ENCODE assay signal across 8 mouse cellular contexts in the genomic region with DNA sequence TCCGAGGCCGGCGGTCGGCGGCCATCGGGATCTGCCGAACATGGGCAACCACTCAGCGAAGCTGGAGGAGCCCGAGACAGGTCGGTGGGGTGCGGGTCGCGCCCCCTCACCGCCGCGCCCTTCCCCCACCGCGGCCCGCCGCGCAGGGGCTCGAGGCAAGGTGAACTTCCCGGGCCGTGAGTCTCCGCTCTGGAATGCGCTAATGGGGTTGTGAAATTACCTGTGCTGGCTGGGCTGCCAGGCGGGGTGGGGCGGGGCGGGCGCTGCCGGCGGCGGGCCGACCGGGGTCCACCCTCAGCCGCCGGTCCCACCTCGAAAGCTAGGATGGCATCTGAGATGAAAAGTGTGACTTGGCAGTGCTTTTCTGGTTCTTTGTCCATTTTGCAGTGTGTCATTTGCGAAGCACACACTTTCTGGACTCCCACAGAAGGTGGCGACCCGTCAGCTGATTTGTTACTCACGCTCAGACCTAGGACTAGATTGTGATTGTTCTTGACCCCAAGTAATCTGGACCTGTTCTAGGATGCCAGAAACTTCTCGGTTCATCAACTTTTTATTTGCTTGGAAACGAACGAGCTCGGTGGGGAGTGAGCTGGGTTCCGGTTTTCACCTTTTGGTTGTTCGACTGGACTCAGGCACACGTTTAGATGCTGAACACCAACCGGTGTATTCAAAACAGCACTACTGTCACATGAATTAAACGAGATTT.
DNase-seq lines count a peak whose midpoint lies in the region; ATAC-seq and TF ChIP-seq lines count a peak whose summit lies in the region.

No protein-coding gene starts in this region.

- in situ Hi-C loops in Patski (cut with MboI; ENCODE audit: low pct_unique_long_range_greater_than_20kb), result no loop called here

- TF ChIP-seq CTCF in layer of hippocampus, adult 2 months (conservative IDR thresholded peaks at IDR 0.05), result no peak
- TF ChIP-seq CTCF in Patski (IDR thresholded peaks at IDR 0.05), result no peak
- TF ChIP-seq CTCF in heart, postnatal 0 days (IDR thresholded peaks at IDR 0.05; ENCODE audit: low read depth), result no peak
- TF ChIP-seq CTCF in small intestine, adult 2 months (IDR thresholded peaks at IDR 0.05; ENCODE audit: extremely low read depth, insufficient read length, insufficient replicate concordance, low read depth, low read length), result no peak

- ATAC-seq in Patski, result peak; percentile 33
- no peak for ATAC-seq in heart, postnatal 0 days (ENCODE audit: insufficient read depth, low read depth)
- ATAC-seq in limb, embryonic 14.5 days (ENCODE audit: low FRiP score, low read depth), result no peak

- no peaks in the 10 kb centered on the region for H3K36me3 ChIP-seq in heart, postnatal 0 days (replicated peaks; ENCODE audit: control insufficient read depth, insufficient read depth, low read length)
- no peaks in the 10 kb centered on the region for H3K36me3 ChIP-seq in limb, embryonic 14.5 days (ENCODE audit: control insufficient read depth, insufficient read depth, low read length)
- no peaks in the 10 kb centered on the region for H3K36me3 ChIP-seq in small intestine, adult 2 months (ENCODE audit: control insufficient read depth, insufficient read depth, low read length)

- 0 out of 2 replicates have a peak, but pooled peaks cover 4% of the 10 kb centered on the region for H3K4me1 ChIP-seq in heart, postnatal 0 days (ENCODE audit: control insufficient read depth, insufficient read depth)
- H3K4me1 ChIP-seq in limb, embryonic 14.5 days (ENCODE audit: control insufficient read depth, insufficient read depth, low read length), result peaks cover 6% of the 10 kb centered on the region; the same call in 1 of the 2 replicates
- H3K4me1 ChIP-seq in small intestine, adult 2 months (ENCODE audit: control insufficient read depth, insufficient read depth, insufficient read length, low read length), result peaks cover 1% of the 10 kb centered on the region

- H3K9me3 ChIP-seq in heart, postnatal 0 days (replicated peaks; ENCODE audit: control insufficient read depth, low read length), result no peaks in the 10 kb centered on the region
- no peaks in the 10 kb centered on the region for H3K9me3 ChIP-seq in limb, embryonic 14.5 days (ENCODE audit: control insufficient read depth, low read length)

- no peak for TF ChIP-seq POLR2A in limb, embryonic 14.5 days (IDR thresholded peaks at IDR 0.05; ENCODE audit: borderline replicate concordance, extremely low read depth, insufficient read depth, insufficient read length)
- TF ChIP-seq POLR2A in small intestine, adult 2 months (IDR thresholded peaks at IDR 0.05; ENCODE audit: low read depth, low read length), result no peak; the same call in 1 of the 2 replicates

- POLR2A ChIA-PET in Patski (lab: Charles Lee), result no interaction called here

- CTCF ChIA-PET in Patski (lab: Charles Lee), result interaction anchor here (0.7 to 1.5 kb wide), 3 partner anchors 10 to 41 kb away, joined by 3 to 4 read pairs (median 3); no protein-coding TSS in a partner anchor

- H3K4me2 ChIP-seq in heart, postnatal 0 days (ENCODE audit: low read depth, low read length), result peak overlapping the region; percentile 99
- H3K4me2 ChIP-seq in limb, embryonic 14.5 days (replicated peaks; ENCODE audit: low read depth, low read length, severe bottlenecking), result peak overlapping the region; percentile 91

- no peaks in the 10 kb centered on the region for H3K27me3 ChIP-seq in Patski
- H3K27me3 ChIP-seq in heart, postnatal 0 days (ENCODE audit: control insufficient read depth, insufficient read depth, low read length), result no peaks in the 10 kb centered on the region
- no peaks in the 10 kb centered on the region for H3K27me3 ChIP-seq in limb, embryonic 14.5 days (ENCODE audit: control insufficient read depth, insufficient read depth, low read length)
- no peaks in the 10 kb centered on the region for H3K27me3 ChIP-seq in small intestine, adult 2 months (ENCODE audit: control insufficient read depth, insufficient read depth, low read length)

- H3K27ac ChIP-seq in layer of hippocampus, adult 2 months, result peak overlapping the region; percentile 88
- H3K27ac ChIP-seq in heart, postnatal 0 days (ENCODE audit: low read depth), result peak overlapping the region; percentile 85
- peak overlapping the region; percentile 87 for H3K27ac ChIP-seq in limb, embryonic 14.5 days (replicated peaks; ENCODE audit: low read depth, low read length)
- H3K27ac ChIP-seq in small intestine, adult 2 months (ENCODE audit: insufficient read depth, low read depth, low read length), result peak overlapping the region; percentile 86

- 2% methylated on average over 45 of the region's 51 CpGs for WGBS in heart, postnatal 0 days
- WGBS in limb, embryonic 14.5 days, result 3% methylated on average over 26 of the region's 51 CpGs
- WGBS in small intestine, adult 2 months, result 2% methylated on average over 49 of the region's 51 CpGs

- H3K4me3 ChIP-seq in layer of hippocampus, adult 2 months, result peak overlapping the region; percentile 71
- H3K4me3 ChIP-seq in heart, postnatal 0 days (ENCODE audit: low read depth, low read length), result peak overlapping the region; percentile 78
- peak overlapping the region; percentile 80 for H3K4me3 ChIP-seq in limb, embryonic 14.5 days (replicated peaks; ENCODE audit: low read length)
- peak overlapping the region; percentile 89 for H3K4me3 ChIP-seq in small intestine, adult 2 months (ENCODE audit: low read depth, low read length)

- no peak for TF ChIP-seq EP300 in heart, postnatal 0 days (IDR thresholded peaks at IDR 0.05; ENCODE audit: low read depth)

- no peak for DNase-seq in layer of hippocampus, adult 2 months (ENCODE audit: low spot score in 2 of 2)
- DNase-seq in layer of hippocampus, adult 11-12 months (ENCODE audit: low spot score), result no peak
- DNase-seq in Patski (ENCODE audit: low read depth, low spot score), result no peak
- DNase-seq in heart, postnatal 0 days (ENCODE audit: low spot score), result no peak
- DNase-seq in limb, embryonic 14.5 days (ENCODE audit: low spot score), result peak; percentile 13
- DNase-seq in left cerebral cortex, adult 18-20 months (ENCODE audit: low spot score in 2 of 2), result no peak
- DNase-seq in c-Kit-positive CD71-positive TER-119-positive erythroid progenitor cells, embryonic 14.5 days (ENCODE audit: low spot score), result no peak

- peak overlapping the region; percentile 83 for H3K9ac ChIP-seq in heart, postnatal 0 days (replicated peaks; ENCODE audit: low read depth, low read length)
- H3K9ac ChIP-seq in limb, embryonic 14.5 days (ENCODE audit: low read depth, low read length, severe bottlenecking), result peak overlapping the region; percentile 83
